Mouse (Mus musculus) neutrophil, adult 65 days (primary cell): ENCODE results near the gene Lgals3. TPM values are rescaled to one million over a fixed set of nuclear protein-coding genes. Genes with fewer than 3 reads are reported as not detected.

Experiments
- total RNA-seq: library from RNA; stranded (reverse); gene quantifications from 2 replicates; pipeline ENCODE4 v1.2.4, GENCODE M21; 2023

Gene Lgals3
- 482 and 610 TPM in 2 replicates for total RNA-seq

DNA sequence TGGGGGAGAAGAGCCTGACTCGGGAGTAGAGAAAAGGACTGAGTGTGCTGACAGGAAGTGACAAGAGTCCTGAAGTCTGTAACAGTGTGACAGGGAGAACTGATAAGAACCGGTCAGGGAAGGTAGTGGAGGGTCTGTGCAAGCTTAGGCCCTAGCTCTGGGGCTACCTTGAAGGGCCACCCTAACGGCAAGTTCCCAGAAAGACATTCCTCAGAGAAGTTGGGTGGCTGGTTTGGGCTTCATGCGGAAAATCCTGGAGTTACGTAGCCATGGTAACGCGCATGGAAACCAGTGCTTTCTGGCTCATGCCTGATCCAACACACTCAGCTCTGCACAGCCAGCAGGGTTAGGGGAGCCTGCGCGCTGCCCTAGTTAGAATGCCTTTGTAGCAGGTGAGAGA is at the start of gene Lgals3:
Gene Lgals3, plus strand, starts transcription at position 291 of the 400 bp plus-strand sequence.

DNA sequence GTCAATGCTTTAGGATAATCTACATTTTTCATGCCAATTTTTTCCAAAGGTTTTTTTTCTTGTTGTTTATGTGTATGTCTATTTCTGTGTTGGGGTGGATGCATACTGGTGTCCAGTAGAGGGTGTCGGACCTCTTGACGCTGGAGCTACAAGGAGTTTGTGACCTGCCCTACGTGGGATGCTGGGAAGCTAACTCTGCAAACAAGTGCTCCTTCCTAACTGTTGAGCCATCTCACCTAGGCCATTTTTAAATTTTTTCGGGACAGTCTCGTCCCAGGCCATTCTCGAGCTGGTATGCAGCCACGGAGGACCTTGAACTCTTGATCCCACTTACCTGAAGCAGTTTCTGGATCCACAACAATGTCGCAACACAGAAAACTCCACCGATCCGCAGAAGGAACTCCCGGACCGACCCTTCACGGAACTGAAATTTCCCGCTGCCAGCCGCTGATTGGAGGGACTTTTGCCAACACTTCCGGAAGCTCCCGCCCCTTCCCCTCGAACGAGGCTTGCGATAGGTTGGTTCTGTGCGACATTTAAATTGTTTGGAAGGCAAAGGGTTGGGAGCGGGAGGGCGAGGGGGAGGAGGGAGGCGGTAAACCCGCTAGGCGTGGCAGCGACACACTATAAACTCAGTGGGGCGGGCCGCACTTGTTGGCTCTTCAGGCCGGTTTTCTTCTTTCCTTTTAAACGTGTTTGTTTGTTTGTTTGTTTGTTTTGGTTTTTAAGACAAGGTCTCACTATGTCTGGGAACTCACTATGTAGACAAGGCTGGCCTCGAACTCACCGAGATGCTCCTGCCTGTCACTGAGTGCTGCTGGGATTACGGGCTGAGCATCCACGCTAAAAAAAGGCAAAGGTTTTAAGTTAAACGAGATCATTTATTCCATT is 50.5 kb downstream of the Lgals3 start, which contains the start of gene Dlgap5:
Gene Dlgap5, minus strand, starts transcription at position 633 of the 891 bp plus-strand sequence.

Other genes starting within 250 kb of the Lgals3 start
- gene Gch1, start 178.3 kb upstream of the Lgals3 start, total RNA-seq = 20.8 and 28.9 TPM in 2 replicates
- 18.6 and 37.1 TPM in 2 replicates for gene Wdhd1, start 90.9 kb upstream of the Lgals3 start, total RNA-seq
- 10.0 and 12.1 TPM in 2 replicates for gene Socs4, start 90.8 kb upstream of the Lgals3 start, total RNA-seq
- gene Mapk1ip1l, start 69.5 kb upstream of the Lgals3 start, total RNA-seq = 119 and 140 TPM in 2 replicates
- 48.0 and 51.5 TPM in 2 replicates for gene Dlgap5, start 50.7 kb downstream of the Lgals3 start, total RNA-seq
- 28.7 and 29.6 TPM in 2 replicates for gene Fbxo34, start 82.7 kb downstream of the Lgals3 start, total RNA-seq
- gene Atg14, start 202.9 kb downstream of the Lgals3 start, total RNA-seq = 26.8 and 33.7 TPM in 2 replicates